Mouse (Mus musculus) layer of hippocampus, adult 8-10 months (tissue): ENCODE results near the gene H6pd. TPM values are rescaled to one million over a fixed set of nuclear protein-coding genes. Genes with fewer than 3 reads are reported as not detected.

ENCODE experiments used
- DNase-seq, 2 experiments: peaks; one replicate each; pipeline ENCODE4 v3.0.0; 2022; ENCODE audit warnings: low spot score in 2 of 2
- total RNA-seq, 4 experiments: library from RNA; stranded (reverse); gene quantifications; 2 replicates each; pipeline ENCODE4 v1.2.4; 2022

H6pd gene
- total RNA-seq, 4 experiments from 2014 or later, result 11.9 to 14.4 (median 14.1) TPM

DNA sequence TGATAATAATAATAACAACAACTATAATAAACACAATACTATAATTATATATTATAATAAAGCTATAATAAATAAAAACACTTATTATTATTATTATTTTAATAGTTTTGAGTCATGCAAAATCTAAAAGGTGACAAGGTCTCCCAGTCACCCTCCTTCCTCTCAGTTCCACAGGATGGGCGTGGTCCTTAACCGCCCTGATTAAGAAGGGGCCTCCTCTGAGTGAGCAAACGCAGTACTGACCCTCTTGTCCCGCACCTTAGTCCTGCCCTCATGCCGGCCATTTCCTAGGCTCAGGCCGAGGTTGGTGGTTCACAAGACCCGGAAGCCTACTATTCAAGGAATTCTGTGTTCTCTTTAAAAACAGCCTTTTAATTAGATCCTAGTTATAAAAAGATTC lies 14.7 kb upstream of the H6pd start:
- DNase-seq, result no peak

DNA sequence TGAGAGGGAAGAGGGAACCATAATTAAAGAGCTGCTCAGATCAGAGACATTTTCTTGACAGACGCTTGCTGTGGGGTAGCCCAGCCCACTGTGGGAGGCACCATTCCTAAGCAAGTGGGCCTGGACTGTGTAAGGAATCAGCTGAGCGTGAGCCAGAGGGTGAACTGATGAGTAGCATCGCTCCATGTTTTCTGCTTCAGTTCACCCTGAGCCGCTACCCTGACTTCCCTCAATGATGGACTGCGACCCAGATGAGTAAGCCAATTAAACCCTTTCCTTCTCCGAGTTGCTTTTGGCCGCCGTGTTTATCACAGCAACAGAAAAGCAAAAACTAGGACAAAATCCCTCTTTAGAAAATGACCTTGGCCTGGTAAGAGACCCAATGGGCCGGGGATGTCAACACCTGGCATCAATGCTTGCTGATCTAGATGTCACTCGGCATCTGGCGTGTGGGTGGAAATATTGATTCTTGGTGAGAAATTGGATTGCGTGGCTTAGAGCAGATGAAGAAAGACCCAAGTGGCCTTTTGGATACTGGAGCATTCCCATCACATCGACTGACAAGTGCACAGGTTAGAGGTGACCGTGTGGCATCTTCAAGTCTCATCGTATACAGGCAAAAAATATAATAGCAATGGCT lies 11.0 kb upstream of the H6pd start:
- no peak for DNase-seq

- no peak for DNase-seq
Observed at GRCm38 (mm10) chr4:150015436-150015835, 6.6 kb upstream of the H6pd start.

GRCm38 (mm10) chr4:150014378-150015091 lies 5.7 kb upstream of the H6pd start:
- DNase-seq, result no peak

GRCm38 (mm10) chr4:150013805-150014204 lies 5.0 kb upstream of the H6pd start:
- no peak for DNase-seq

DNA sequence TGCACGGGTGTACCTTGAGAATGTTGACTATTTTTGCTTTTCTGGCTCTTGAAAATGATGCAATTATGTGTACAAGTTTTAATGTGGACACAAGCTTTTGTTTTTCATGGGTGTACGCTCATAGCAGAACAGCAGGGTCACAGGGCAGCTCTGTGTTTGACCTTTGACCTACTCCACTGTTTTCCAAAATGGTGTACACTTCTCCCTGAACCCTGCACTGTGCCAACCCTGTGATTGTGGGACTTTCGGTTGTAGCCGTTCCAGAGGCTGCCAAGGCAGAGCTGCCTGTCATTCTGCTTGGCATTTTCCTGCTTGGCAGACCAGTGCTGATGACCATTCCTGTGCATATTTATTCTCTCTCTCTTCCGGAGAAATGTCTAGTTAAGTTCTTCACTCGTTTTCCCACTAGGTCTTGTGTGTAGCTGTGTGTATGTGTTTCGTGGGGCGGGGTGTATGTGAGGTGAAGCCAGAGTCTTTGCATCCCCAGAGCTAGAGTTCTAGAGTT lies 4.4 kb upstream of the H6pd start:
- no peak for DNase-seq

- no peak for DNase-seq
Observed at GRCm38 (mm10) chr4:150012322-150012723, 3.5 kb upstream of the H6pd start.

GRCm38 (mm10) chr4:150011564-150012321 lies 2.9 kb upstream of the H6pd start:
- no peak for DNase-seq

- DNase-seq, result no peak
Observed at GRCm38 (mm10) chr4:150010054-150010730, 1.4 kb upstream of the H6pd start.

- no peak for DNase-seq
Observed at GRCm38 (mm10) chr4:150009587-150009930, 736 bp upstream of the H6pd start.

GRCm38 (mm10) chr4:150008325-150008852 lies 434 bp downstream of the H6pd start:
- DNase-seq, result peak in 1 of 2 experiments; percentile 39

GRCm38 (mm10) chr4:150007444-150007843 lies 1.4 kb downstream of the H6pd start:
- DNase-seq, result no peak

DNA sequence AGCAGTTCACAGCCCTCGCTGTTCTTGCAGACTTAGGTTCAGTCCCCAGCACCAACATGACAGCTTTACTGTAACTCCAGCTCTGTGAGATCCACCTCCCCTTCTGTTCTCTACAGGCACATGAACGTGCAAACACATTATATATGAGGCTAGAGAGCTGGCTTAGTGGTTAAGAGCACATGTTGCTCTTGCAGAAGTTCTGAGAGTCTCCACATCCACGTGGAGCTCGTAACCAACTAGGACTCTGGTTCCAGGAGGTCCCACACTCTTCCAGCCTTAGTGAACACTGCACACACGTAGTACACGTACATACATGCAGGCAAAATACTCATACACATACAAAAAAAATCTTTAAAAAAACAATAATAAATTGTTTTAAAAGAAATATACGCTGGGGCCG lies 1.8 kb downstream of the H6pd start:
- no peak for DNase-seq

GRCm38 (mm10) chr4:150006122-150006854 lies 2.5 kb downstream of the H6pd start:
- no peak for DNase-seq

DNA sequence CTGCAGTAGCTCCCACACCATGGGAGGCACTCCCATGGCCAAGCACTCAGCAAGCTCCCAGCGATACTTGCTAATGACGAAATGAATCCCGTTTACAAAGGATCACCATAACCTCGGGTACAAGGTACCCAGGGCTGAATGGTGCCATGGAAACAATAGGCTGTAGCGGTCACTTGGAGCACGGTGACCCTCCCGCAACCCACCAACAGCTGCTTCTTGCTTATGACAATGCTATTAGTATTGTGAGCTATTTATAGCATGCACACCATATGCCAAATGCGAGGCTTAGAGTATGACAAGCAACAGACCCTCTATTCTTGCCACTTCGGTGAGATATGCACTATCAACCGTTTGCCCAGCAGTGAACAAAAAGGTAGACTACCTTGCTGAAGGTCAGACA lies 3.6 kb downstream of the H6pd start:
- no peak for DNase-seq

- DNase-seq, result no peak
Observed at GRCm38 (mm10) chr4:150003641-150004040, 5.2 kb downstream of the H6pd start.

GRCm38 (mm10) chr4:150003021-150003580 lies 5.7 kb downstream of the H6pd start:
- DNase-seq, result no peak

- DNase-seq, result no peak
Observed at GRCm38 (mm10) chr4:150002021-150002528, 6.7 kb downstream of the H6pd start.

GRCm38 (mm10) chr4:150001221-150001860 lies 7.5 kb downstream of the H6pd start:
- DNase-seq, result no peak
